Mouse (Mus musculus) adrenal gland, postnatal 36 days (tissue): Measurements from ENCODE around the gene Asphd1. TPM values are rescaled to one million over a fixed set of nuclear protein-coding genes. Genes with fewer than 3 reads are reported as not detected.
"Not testable (repeated sequence)": the region's sequence is repeated elsewhere in the genome, so short reads cannot be mapped to it uniquely, and the experiment has no call there.

Experiments
- DNase-seq, 2 experiments: peaks; one replicate each; pipeline ENCODE4 v3.0.0; 2021; ENCODE audit warnings: mixed read lengths in 1 of 2
- total RNA-seq, 2 experiments: library from RNA; stranded (reverse); gene quantifications; 2 replicates each; pipeline ENCODE4 v1.2.3; 2021

Gene Asphd1
- total RNA-seq, 2 experiments from 2014 or later, result 1.6 to 2.4 TPM

DNA sequence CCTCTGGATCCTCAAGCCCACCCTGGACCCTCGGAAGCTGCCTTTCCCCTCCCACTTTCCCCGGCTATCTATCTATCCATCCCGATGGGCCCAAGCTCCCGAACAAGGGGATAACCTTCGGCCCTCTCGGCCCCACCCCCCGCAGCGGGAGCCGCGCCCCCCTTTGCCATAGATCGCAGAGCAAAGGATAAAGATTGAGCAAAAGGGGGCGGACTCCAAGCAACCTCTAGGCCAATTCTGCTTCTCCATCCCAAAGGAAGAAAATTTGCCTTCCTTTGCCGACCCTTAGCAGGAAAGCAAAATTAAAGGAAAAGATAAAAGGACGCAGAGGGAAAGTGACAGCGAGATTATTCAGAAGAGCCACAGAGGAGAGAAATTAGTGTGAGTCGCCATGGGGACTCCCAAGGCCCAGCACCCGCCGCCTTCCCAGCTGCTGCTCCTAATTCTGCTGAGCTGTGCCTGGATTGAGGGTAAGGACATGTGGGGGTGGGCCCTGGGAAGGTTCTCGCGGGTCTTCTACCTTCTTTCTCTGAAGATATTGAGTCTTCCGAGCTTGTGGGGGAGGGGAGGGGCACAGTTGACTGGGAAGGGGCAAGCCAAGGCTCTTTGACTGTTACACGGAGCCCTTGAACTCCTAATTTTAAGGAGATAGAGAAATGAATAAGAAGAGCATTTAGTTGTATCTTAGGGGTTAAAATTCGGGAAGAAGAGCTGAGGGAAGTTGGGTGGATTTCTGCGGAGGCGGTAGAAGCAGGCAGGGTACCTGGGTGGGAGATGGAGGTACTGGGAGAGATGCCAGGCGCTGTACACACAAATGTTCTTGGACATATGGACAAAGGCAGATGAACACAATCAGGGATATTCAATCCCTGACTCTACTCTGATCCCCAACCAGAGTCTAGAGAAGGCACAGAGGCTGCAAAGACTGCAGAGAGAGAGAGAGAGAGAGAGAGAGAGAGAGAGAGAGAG is 1.5 kb upstream of the Asphd1 start:
- no peak for DNase-seq

DNA sequence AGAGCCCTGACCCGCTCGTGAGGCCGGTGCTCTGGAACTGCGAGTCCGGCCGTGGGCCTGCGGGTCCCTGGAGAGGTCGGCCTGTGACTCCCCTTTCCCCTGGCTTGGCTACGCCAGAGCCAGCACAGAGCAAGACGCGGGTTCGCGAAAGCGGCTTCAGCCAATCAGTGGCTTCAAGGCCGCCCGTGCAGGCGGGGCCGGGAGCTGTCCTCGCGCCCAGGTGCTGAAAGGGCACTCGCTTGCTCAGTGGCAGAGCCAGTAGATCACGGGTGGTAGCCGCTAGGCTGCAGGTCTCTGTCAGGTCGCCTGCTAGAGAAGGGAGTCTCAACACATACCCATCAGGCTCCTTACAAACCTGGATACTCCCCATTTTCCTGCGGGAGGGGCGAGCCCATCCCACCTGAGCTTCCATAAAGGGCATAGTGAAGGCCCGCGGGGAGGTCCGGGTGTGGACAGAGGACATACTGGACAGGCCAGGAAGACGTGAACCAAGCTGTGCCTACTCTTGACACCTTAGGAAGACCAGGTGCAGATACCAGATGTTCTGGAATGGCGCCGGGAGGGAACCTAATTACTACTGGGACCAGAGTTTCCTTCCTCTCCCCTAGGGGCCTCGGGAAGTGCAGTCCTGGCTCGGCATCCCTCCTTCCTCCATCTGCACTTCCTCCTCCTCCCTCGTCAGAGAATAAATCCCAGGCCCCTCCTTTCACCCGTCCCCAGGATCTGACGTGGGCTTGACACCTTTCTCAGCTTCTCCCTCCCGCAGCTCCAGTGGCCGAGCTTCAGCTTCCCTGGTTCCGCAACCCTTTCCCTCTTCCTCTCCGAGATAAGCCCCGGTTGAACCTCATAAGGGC is 638 bp upstream of the Asphd1 start, which contains the start of gene Sez6l2:
Gene Sez6l2, plus strand, starts transcription at position 771 of the 854 bp plus-strand sequence.
- peak; percentile 95 to 96 for DNase-seq

DNA sequence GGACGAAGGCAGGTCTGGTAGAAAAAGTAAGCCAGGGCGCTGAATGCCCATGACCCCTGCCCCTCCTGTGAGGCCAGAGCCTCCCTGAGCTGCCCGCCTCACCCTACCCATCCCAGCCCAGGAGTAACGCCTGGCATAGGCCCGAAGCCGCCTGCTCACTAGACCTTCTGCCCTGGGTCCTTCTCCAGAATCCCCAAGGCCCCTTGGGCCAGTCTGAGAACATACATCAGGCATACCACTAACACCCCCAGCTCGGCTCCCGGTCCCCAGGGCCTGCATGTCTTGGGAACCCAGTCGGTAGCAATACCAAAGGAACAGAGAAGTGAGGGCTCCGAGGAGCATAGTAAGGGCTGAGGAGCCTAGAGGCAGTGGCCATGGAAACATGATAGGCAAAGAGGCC is 756 bp downstream of the Asphd1 start:
- DNase-seq, result no peak

DNA sequence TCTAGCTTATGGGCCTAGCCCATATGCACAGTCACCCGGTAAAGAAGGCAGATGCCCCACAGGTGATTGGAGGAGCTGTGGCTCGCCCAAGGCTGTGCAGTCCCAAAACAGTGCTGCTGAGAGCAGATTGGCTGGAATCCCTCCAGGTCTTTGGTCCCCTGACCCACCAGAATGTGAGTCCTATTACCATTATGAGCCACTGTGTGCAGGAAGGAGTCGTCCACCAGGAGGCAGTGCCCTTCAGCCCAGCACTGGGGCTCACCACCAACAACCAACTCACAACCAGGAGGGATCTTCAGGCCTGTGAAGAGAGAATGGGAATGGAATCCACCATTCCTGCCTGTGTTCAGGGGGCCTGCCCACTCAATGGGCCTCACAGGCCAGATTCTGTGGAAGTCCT is 2.9 kb downstream of the Asphd1 start:
- DNase-seq, result peak in 1 of 2 experiments; percentile 55

DNA sequence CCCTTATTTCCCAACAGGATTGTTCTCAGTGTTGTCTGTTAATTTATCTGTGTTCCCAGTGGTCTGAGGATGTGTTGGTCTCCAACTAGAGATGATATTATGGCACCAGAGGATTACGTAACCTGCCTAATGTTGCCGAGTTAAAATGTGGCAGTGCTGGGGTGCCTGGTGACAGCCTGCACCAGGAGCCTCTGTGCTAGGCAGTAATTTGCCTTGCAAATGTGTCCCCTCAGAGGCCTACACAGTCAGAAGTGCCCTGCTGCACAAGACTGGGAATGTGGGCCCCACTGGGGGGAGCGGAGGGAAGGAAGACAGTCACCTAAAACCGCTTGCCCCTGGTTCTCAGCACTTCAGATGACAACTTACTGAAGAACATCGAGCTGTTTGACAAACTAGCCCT is 7.6 kb downstream of the Asphd1 start:
- DNase-seq, result no peak

DNA sequence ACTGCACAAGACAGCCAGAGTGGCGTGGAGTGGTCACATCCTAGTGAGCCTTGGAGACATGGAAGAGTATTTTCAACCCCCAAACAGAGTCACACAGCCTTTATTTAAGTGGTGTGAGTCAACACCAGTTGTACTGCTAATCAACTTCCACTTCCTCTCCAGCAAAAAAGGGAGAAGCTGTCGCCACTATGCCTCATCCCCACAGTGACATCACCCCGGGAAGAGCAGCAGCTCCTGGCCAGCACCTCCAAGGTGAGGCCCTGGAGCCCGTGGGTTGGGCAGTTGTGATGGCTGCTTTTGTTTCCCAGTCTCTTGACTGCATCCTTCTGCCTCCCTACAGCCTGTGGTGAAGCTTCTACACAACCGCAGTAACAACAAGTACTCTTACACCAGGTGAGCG is 8.2 kb downstream of the Asphd1 start:
- no peak for DNase-seq

DNA sequence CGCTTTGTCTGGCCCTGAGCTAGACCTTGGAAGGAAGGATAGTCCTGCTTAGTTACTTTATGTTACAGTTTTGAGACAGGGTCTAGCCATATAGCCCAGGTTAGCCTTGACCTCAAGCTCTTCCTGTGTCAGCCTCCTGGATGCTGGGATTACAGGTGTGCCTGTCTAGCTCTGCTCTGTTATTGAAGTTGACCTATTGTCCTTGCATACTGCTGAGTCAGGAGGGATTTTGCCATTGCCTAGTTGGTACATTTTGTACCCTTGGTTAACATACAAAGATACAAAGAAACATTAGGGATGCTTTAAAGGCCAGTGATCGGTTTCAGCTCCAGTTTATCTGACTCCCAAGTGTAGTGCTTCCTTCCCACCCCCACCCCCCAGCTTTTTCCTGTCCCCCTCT is 16.7 kb downstream of the Asphd1 start:
- DNase-seq, result no peak

DNA sequence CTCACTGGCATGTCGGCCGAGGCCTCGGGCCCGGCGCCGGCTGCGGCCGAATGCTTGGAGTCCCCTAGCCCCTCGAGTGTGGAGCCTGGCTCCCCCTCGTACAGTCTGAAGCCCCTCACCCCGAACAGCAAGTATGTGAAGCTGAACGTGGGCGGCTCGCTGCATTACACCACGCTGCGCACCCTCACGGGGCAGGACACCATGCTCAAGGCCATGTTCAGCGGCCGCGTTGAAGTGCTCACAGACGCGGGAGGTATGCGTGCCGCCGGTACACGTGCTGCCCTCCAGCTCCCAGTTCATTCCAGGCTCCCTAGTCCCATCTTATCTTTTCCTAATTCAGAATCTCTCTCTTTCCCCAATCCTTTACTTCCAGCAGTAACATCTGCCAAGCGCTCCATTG is 20.3 kb downstream of the Asphd1 start:
- peak; percentile 62 to 67 for DNase-seq

DNA sequence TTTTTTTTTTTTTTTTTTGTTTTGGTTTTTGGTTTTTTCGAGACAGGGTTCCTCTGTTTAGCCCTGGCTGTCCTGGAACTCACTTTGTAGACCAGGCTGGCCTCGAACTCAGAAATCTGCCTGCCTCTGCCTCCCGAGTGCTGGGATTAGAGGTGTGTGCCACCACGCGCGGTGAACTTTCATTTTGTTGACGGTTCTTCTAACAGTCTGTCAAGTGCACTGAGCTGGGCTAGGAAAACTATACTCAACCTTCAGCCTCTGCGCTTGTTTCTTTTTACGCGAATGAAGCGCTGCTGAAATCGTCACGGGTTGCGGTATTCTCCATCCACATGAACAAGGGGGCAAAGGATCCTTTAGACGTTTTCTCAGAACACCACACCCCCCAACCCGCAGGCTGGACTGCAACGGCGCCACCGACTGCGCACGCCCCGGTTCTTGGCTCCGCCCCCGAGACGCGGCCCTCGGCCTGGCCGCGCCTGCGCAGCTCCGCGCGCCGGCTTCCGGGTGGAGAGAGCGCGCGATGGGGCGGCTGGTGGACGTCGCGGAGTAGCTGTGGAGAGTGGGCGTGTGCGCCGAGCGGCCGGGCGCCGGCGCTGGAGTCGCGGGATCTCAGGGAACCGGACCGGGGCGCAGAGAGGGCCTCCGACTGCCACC is 20.9 kb downstream of the Asphd1 start, which contains the start of gene Kctd13:
Gene Kctd13, plus strand, starts transcription at position 496 of the 654 bp plus-strand sequence.
- peak; percentile 95 to 98 for DNase-seq

DNA sequence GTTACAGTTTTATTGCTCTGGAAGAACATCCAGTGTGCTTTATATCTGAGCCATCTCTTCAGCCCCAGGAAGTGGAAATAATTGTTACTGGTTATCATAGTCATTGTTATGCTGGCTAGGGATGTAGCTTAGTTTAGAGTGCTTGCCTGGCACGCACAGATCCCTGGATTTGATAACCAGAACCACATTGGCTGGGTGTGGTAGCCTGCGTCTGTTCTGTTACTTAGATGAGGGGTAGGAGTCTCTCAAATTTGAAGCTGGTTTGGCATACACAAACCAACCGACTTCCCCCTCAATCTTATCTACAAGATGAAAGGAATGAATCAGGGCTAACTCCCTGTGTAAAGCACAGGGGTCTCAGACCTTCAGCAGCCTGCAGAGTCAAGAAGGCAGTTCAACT is 23.1 kb downstream of the Asphd1 start:
- DNase-seq, result no peak

DNA sequence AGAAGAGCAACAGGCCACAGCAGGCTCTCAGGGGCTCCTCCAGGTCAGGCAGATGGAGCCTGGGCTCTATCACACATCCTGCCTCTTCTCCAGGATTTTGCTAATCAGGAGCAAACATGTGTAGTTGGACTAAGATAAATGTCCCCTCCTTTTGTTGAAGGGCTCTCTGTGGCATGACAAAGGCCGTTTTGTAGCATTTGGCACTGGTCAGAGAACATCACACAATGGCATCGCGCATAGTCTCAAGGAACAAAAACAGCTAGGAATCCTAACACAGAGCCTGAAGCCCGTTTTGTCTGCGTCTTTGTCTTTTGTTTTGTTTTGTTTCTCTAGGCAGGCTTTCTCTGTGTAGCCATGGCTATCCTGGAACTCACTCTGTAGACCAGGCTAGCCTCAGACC is 25.4 kb downstream of the Asphd1 start:
- DNase-seq, result no peak

DNA sequence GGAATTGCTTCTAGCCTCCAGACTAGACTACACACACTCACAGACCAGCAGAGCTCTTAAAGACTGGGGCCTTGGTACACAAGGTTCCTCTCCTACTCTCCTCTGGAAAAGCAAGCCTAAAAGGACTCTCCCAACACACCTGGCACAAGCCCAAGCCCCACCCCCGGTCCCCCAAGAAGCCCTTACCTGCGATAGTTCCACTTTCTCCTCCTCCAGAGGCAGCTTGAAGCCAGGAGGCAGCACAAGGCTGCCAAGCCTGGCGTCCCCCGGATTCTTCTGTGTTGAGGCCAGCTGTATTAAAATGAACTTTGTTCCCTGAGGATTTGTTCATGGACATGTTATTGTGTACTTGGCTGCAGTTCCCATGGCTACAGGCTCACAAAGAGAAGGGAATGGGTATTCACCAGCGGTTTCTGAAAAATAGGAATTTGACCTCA is 26.7 kb downstream of the Asphd1 start, which contains the start of gene Tmem219:
Gene Tmem219, minus strand, starts transcription at position 294 of the 437 bp plus-strand sequence.
- peak in 1 of 2 experiments; percentile 53 for DNase-seq

DNA sequence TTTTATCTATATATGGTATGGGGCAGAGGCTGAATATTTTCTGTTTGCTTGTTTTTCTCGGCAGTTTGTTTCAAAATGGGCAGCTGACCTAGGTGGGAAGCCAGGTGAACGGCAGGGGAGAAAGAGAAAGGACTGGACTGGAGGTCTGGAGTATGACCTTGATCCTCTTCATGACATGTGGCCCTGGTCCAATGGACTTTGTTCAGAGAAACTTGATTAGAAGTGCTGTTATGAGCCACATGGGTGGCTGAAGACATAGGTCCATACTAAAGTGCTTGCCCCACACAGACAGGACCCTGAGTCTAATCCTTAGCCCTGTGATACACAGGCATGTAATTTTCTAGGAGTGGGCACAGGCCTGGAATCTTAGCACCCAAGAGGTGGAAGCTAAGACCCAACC is 27.8 kb downstream of the Asphd1 start:
- DNase-seq, result no peak

DNA sequence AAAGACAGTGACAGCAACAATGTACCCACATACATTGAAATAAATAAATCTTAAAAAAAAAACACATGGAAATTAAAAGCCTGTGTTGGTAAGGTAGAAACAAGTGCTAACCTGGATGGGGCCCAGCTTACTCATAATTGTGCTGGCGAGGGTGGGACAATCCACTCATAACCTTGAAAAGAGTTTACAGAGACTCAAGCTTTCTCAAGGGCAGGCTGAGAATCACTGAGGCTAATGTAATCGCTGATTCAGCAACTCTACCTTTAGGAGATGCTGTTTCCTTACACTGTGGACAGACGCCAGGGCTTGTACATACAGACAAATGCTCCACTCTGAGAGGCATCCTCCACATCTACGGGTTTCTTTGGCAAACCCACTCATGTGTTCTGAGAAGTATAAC is 29.4 kb downstream of the Asphd1 start:
- DNase-seq, result peak; percentile 55 to 60

DNA sequence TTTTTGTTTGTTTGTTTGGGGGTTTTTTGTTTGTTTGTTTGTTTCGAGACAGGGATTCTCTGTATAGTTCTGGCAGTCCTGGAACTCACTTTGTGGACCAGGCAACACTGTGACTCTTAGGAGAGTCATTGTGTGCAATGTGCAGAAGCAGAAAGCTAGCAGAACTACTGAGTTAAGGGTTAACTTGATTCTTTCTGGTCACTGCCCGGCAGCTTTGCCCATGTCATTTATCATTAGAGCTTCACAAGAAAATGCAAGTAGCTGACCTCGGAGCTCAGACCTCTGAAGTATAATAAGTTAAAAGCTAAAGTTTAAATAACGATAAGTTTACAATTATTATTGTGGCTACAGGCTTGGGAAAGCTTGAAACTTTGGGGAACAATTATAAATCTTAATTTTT is 31.0 kb downstream of the Asphd1 start:
- not testable (repeated sequence) for DNase-seq

DNA sequence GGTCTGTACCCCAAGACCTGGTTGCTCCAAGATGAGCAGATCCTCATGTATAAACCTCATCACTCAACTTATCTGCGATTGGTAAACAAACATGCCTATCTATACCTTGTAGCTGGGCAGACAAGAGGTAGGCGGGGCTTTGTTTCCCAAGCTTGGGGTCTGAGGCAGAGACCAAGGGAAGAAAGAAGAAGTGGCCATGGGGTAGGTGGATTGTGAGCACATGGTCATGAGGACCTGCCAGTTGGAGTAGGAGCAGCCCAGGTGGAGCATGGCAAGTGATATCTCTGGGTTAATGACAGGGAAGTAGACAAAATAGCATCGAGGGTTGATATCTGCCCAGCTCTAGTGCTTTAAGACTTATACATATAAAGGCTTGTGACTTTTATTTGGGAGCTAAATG is 34.5 kb downstream of the Asphd1 start:
- DNase-seq, result no peak

DNA sequence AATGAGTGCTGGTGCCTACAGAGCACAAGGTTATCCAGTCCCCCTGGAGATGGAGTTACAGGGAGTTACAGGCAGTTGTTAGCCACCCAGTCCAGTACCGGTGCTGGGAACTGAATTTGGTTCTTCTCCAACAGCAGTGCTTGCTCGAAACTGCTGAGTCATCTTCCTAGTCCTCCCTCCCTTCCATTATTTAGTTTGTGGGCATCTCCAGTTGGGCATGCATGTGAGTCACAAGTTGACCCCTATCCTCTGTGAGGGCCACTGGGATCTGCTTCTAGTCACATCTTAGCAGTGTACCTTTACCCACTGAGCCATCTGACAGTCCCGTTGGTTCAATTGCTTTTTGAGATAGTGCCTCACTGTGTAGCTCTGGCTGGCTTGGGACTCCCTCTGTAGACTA is 43.8 kb downstream of the Asphd1 start:
- no peak for DNase-seq

DNA sequence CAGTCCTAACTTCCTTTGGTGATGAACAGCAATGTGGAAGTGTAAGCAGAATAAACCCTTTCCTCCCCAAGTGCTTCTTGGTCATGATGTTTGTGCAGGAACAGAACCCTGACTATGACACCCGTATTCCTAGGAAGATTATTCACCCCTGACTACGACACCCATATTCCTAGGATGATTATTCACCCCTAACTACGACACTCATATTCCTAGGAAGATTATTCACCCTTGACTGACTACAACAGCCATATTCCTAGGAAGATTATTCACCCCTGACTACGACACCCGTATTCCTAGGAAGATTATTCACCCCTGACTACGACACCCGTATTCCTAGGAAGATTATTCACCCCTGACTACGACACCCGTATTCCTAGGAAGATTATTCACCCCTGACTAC is 49.6 kb downstream of the Asphd1 start:
- DNase-seq, result not testable (repeated sequence)

DNA sequence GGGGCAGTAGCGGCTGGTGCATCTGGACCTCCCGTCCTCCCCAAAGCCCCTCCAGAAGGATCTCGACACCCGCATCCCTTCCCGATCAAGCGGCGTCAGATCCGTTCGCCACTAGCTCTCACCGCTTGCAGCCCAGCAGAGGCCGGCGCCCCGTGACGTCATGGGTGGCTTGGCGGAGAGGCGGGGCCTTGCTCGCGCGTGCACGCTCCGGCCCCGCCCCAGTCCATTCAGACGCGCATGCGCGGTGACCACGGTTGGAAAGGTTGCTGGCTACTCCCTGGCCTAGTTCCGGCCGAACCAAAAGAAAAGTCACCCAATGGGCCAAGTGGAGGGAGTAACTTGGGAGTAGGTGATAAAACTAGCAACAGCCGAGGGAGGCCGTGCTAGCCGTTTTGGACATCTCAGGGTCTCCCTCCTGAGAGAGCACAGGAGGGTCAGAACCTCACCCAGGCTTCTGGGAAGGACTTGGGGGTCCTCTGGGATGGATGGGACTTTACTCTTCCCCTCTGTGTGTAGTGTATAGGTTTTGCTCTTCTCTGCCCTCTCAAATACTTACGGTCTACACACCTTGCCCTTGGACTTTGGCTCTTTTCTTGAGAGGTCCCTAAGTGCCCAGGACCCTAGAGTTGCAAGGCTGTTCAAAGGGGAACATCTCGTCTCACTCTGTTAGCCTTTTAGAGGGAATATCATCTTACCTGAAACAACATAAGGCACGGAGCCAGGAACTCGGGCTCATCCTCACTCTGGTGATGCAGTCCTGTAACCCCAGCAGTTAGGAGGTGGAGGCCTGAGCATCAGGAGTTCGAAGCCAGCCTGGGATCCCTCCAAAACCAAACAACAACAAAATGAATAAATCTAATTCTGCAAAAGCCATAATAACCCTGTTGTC is 51.0 kb downstream of the Asphd1 start:
- DNase-seq, result peak; percentile 99

DNA sequence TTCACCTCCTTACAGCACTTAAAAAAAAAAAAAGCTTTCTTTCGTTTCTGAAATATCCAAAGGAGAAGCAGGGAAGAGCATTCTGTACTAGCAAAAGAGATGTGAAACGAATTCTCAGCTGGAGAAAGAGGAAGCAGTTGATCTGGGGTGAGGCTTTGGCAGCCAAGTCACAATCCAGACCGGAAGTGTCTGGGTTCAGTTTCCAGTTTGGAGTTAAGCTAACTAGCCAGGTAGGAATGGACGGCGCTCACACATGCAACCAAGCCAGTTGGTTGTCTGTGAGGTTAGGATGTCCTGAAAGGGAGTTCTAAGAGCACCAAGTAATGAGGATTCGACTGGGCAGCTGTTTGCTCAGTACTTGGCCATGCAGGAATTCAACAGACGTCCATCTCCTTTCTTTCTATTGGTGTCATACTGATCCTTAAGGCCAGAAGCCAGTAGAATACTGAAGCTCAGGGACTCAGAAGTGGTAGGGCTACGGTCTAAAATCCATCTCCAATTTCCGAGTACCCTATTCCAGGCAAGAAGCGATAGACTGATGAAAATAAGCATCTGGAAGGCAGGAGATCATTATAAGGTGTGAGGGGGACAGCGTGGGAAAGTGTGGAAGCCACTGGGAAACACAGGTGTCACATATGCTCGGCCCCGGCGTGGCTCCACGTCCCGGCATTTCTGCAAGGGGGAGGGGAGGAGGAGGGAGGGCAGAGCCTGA is 51.8 kb downstream of the Asphd1 start:
- peak in 1 of 2 experiments; percentile 20 for DNase-seq
